Mouse (Mus musculus): Measurements from ENCODE around the gene Zfp622.

Zfp622 gene

DNA sequence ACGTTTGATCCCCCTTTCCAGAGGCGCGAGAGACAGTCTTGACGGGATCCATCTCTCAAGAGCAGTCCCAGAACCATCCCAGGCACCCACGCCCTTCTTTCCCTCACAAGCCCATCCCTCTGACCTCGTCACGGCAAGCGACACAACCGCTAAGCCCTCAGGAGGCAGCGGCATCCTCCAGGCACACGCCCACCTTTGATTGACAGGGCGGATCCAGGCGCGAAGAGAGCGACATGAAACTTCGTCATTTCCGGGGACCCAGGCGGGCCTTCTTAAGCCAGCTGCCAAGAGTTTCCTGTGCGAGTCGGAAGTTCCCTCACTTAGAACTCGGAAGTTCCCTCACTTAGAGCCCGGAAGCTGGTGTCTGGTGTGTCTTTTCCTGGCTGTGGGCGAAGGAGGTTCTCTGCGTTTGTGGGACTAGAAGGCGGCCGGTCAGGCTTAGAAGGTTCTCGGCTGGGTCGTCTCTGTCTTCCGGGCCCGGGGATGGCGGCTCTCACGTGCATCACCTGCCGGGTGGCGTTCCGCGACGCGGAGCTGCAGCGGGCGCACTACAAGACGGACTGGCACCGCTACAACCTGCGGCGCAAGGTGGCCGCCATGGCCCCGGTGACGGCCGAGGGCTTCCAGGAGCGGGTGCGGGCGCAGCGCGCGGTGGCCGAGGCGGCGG is at the start of gene Zfp622:
Gene Zfp622, plus strand, starts transcription at position 300 of the 667 bp plus-strand sequence.
- peak; percentile 93 to 94 for DNase-seq (ENCODE audit: low spot score in 2 of 2)

DNA sequence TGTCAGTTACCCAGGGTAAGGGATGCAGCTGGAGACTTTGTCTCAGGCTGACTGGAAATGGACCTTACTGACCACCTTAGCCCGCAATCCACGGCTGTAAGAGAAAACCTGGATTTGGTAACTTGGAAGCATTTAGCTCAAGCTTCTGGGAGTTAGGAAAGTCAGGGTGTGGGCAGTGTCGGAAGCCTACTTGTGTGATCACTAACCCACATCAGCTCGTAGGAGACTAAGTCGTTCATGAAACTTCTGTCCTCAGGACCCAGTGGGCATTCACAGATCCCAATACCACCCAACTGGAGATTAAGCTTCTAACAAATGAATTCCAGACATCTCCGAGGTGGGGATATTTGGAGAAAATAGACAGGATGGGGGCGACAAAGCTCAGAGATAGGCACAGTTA is 49.8 kb upstream of the Zfp622 start:
- no peak for DNase-seq (ENCODE audit: low spot score in 2 of 2)

DNA sequence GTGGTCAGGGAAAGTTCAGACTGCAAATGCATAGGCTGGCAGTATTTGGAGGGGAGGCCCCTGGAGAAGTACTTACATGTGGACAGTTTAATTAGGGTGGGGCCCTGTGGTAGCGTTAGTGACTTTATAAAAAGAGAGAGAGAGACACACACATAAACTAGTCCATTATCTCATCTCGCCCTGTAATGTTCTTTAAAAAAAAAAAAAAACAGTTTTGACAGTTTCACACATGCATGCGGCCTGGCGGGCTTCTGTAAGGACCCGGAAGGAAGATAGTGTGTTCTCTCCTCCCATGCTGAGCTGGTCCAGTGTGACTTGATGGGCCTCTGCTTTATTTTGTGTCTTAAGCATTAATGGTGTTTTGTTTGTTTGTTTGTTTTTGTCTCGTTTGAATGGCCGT is 45.7 kb upstream of the Zfp622 start:
- no peak for DNase-seq (ENCODE audit: low spot score in 2 of 2)

DNA sequence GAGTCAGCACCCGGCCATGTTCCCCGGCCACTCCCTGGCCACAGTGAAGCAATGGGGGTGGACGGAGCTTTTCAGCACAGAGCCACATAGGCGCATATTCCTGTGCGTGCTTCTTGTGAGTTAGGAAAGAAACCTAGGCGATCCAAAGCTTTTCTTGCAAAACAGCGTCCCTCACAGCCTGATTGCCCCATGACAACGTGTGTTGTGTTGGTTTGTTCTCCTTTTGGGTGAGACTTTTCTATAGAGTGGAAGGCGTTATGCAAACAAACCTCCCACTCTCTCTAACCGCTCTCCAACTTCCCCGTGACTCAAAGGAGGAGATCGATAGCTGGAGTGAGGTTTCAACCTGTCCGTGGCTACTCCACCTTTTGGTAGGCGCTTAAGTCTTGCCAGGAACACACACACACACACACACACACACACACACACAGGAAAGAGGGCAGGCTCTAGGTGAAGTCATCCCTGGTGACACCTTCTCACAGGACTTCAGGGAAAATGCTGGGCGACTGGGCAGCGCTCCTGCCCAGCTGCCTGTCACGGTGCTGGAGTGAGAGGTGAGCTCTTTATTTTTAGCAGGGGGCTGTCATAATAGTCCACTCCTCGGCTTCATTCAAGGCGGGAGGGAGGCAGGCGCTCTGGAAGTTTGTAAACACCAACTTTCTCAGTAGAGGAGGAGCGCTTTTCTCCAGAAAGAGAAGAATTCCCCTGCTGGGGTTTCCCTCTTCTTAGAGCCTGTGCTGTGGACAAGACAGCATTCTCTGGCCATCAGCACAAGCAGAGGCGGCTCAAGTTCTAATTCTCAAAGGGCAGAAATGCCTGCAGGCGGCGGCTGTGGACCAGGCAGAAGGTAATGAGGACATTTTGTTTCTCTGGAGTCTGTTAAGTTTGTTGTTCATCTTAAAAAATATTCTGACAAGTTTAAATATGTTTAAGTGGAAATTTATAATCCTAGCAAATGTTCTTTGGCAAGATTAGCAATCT is 43.5 kb upstream of the Zfp622 start:
- DNase-seq (ENCODE audit: low spot score in 2 of 2) = no peak

DNA sequence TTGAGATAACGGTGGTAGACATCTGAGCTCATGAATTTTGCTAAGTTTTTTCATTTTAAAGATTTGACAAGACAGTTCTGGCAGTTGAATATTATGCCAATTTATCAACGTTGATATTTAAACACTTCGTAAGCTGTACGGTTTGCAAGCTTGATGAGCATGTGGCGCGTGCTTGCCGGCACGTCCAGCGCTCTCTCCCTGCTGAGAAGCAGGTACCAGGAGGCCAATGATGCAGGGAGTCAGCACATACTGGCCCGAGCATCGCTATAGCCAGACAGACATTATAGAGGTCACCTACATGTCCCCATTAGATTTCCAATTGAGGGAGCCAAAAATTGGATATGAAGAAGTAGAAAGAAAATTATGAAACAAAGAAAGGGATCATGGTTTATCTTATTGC is 42.7 kb upstream of the Zfp622 start:
- DNase-seq (ENCODE audit: low spot score in 2 of 2) = no peak

DNA sequence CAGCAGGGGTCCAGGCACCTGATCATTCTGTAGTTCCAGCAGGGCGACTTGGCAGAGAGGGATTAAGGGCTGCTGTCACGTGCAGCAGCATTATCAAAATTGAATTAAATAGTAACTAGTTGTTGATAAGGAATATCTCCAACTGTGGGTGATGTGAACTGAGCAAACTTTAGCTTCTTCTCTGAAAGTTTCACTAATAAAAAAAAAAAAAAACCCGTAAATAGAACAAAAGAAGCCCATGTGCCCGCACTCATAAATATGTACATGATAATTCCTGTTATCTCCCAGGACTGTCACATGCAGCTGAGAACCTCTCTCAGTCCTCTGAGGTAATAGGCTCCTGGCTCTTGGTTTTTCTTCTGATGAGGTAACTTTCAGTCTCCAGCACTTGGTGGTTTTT is 41.8 kb upstream of the Zfp622 start:
- no peak for DNase-seq (ENCODE audit: low spot score in 2 of 2)

DNA sequence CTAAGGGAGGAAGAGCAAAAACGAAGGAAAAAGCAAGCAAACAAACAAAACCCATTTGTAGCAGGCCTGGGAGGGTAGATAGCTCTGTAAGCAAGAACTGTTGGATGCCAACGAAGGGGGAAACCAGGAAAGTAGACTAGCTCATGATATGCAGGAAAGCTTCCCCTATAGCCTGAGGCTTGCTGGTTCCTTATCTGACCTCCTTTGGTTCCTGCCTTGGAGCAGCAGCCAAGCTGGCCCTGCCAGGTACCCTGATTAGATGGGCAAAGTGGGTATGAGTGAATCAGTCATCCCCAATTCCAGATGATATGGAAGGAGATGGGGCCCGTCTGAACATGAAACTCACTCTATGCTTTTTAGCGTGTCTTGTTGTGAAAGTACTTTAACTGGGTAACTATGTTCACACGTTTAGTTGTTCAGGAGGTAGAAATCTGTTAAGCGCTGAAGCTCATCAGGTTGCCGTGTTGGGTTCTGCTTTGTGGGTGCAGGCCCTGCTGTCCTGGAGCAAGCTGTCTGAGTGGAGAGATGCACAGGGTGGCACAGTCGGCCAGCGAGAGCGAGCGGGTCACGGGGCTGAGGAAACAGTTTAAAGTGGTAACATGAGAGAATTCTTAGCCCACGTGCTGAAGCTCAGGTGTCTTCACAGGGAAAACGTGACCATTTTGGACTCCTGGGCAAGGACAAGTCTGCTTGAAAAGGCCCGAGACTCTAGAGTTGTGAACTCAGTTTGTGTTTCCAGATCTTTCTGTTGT is 40.6 kb upstream of the Zfp622 start:
- no peak for DNase-seq (ENCODE audit: low spot score in 2 of 2)

DNA sequence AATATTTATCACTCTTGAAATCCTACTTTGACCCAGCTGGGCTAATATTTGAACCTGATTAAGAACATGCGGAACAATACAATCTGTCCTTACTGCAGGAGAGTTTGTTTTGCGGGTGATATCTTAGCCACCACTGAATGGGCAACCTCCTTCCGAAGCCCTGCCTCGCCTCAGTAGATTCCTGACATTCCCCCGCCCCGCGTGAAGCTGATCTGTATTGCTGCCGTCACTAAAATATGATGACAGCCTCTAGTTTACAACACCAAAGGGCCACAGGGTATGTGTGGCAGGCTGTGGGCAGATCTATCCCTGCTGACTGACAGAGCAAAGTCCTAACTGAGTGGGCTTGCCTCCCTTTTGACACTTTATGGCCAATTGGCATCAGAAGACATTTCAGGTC is 38.9 kb upstream of the Zfp622 start:
- DNase-seq (ENCODE audit: low spot score in 2 of 2) = no peak

DNA sequence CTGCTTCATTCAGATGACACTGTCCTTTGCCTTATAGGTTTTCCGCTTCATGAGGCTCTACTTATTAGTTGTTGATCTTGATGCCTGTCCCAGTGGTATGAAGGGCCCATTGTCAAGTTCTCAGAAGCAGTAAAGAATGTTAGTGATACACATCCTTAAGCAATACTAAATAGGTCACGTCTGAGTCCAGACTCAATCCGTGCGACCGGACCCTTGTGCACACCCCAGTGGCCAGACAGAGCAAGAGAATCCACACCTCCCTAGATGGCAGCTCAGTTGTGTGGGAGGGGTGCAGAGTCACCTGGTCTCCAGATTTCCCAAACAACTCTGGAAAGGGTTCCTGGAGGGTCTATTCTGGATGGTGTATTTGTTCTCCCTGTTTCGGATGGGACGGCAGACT is 37.7 kb upstream of the Zfp622 start:
- DNase-seq (ENCODE audit: low spot score in 2 of 2) = no peak

DNA sequence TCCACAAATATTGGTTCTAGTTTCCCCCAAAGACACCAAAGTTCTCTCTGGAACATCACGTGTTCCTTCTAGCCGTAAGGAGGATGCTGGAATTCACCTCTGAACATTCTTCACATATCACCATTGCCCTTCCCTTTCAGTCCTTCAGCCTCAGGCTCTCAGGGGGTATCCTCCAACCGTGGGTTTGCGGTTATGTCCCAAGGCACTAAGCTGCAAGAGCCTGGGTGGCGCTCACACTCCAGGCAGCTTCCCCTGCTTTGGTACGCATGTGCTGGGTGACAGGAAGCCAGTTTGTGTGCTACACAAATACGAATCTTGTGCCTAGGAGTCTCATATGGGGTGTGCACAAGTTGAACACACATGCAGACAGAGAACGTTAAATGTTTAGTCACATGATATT is 36.8 kb upstream of the Zfp622 start:
- DNase-seq (ENCODE audit: low spot score in 2 of 2) = no peak

DNA sequence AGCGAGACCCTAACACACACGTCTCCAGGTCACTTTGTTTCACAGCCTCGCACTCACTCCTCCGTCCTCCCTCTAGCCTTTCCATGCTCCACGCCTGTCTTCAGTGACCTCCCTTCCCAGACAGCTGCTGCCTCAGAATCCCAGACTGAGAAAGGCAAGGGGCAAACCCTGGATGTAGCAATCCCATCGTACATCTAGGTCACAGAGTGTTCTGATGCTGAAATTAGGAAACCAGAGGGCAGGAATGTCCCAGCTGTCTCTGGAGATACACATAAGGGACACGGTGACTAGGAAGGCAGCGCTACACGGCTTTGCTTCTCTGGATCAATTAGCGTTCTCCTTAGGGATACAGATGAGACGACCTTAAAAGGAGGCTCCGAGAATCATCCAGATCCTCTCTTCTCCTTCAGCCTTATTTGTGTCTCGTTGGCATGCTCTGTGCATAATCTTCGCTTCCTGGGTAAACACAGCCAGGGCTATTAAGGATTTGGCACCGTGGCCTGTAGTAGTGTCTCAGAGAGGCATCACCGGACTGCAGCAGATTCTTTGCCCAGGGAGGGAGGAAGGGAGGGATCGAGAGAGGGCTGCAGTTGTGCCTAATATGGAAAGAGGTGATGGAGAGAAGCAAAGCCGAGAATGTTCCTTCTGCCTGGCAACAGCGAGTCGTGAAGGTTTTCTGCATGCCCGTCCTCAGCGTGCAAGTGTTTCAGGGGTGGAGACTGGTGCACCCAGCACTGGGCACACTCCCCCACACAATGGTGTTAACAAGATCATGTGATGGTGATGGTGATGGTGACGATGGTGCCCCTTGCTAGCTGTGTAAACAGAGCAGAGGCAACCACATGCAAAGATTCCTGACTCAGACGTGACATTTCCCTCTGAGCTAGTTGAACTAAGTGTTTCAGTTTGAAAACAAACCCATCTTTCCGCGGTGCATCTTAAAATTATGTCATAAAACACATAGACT is 35.6 kb upstream of the Zfp622 start:
- DNase-seq (ENCODE audit: low spot score in 2 of 2) = no peak

DNA sequence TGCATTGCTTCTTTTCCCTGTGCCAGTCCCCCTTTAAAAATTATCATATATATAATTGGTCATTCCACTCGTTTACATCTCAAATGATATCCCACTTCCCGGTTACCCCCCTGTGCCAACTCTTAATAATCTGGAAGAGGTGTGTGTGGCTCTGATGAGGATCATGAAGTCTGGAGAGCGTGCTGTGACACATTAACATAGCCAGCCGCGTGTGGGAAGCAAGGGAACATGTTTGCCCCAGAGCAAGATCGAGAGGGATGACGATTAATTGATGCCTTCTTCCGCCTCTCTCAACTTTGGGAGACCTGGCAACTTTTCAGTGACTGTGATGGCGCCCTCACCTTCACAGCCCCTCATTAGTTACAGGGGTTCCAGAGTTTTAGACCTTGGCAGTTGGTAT is 34.5 kb upstream of the Zfp622 start:
- DNase-seq (ENCODE audit: low spot score in 2 of 2) = no peak

DNA sequence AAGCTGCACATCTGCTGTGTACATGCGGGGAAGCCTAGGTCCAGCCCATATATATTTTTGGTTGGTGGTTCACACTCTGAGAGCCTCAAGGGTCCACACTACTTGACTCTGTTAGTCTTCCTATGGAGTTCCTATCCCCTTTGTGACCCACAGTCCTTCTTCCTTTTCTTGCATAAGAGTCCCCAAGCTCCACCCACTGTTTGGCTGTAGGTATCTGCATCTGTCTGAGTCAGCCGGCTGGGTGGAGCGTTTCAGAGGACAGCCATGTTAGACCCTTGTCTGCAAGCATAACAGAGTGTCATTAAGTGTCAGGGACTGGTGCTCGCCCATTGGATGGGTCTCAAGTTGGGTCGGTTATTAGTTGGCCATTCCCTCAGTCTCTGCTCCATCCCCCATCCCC is 33.6 kb upstream of the Zfp622 start:
- DNase-seq (ENCODE audit: low spot score in 2 of 2) = no peak

DNA sequence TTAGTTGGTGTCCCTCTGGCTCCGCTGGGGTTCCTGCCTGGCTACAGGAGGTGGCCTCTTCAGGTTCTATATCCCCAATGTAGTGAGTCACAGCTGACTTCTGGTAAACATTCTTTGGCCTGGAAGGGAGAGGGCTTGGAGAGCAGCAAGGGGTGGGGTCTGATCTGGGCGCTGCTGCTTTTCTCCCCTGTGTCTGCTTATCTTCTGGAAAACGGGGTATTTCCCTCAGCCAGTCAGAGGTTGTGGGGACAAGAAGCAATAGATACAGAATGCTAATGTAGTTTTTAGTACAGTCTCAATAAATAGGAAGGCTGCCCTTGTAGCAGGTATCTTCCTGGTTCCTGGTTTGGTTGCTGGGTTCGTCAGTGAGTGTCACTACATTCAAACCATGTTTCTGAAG is 33.1 kb upstream of the Zfp622 start:
- DNase-seq (ENCODE audit: low spot score in 2 of 2) = no peak

DNA sequence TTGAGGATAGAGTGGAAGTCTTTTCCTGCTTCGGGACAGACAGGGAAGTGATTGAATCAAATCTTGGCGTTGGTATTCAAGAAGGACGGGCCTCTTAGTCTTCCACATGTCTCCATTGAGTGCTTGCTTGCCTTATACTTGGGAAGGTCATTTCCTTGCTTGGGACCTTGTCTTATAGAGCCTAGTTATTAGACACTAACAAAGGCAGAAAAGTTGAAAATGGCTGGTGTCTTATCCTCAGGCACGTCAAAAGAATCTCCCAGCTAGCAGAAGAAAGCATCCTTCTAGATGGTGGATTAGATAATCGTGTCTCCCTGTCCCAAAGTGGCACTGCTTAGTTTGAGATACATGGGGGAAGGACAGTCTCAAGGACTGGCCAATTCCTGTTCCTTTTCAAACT is 28.2 kb upstream of the Zfp622 start:
- DNase-seq (ENCODE audit: low spot score in 2 of 2) = no peak

DNA sequence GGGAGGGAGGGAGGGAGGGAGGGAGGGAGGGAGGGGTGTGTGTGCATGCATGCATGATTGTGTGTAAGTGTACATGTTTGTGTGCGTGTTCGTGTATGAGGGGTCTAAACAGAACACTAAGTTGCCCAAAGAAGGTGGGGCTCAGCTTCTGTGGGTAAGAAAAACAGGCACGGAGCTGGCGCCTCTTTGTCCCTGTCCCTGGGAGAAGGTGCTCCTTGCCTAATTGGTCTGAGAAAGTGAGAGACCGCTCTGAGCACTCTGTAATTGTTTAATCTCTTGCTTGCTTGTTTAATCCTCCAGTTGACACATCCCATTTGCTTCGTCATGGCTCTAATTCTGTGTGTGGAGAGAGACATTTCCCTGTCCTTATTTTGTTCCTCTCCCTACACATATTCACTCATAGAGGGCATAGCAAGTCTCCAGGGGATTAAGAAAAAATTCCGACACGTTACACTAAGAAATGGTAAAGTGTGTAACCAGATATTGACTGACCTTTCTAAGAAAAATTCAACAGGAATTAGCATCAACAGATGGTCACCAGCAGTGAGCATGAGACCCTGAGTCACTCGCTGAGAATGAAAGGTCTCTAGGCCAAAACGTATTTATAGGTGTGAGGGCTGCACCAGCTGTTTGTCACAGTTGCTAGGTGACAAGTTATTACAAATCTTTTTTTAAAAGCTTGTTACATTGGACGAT is 27.6 kb upstream of the Zfp622 start:
- no peak for DNase-seq (ENCODE audit: low spot score in 2 of 2)

DNA sequence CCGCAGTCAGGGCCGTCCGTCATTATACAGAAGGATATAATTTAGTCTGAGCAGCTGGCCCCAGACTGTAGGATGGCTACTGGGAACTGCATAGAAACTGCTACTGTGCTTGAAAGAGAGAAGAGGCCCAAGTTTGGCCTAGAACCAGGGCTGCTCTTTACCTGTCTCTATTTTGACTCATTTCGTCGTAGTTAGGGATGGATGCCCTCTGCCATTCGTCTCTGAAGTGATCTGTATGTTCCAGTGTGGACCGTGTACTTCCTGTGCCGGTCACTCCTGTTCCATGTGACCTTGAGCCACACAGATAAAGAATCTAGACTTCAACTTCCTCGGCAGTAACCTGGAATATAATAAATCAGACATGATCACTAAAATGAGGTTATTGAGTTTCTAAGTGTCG is 26.5 kb upstream of the Zfp622 start:
- DNase-seq (ENCODE audit: low spot score in 2 of 2) = no peak

DNA sequence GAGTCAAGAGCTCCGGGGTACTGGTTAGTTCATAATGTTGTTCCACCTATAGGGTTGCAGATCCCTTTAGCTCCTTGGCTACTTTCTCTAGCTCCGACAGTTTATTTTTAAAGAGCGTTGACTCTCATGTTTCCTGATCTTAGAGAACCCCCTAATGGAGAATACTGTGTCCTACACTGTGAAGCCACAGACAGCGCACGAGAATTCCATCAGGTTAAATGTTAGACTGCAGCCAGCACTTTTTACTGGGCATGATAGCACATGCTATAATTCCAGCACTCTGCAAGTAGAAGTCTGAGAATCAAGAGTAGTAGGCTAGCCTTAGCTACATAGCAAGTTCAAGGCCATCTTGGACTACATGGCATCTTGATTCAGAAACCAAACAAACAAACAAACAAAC is 24.8 kb upstream of the Zfp622 start:
- no peak for DNase-seq (ENCODE audit: low spot score in 2 of 2)

DNA sequence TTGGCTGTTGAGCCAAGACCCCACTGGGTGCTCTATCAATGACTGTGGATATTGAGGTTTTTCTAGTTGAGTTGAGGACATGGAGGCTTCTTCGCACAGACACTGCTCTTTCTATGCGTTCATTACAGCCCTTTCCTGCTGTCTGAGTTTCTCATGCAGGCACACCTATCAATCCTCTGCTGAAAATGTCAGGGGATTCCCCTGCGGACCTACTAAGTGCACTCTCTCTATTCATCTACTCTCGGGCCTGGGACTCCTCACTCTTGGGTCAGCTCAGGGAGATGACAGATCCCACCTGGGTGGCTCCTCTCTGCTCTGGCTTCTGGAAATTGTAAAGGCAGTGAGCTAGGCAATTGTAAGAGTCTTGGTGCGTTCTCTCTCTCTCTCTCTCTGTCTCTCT is 23.9 kb upstream of the Zfp622 start:
- DNase-seq (ENCODE audit: low spot score in 2 of 2) = no peak

DNA sequence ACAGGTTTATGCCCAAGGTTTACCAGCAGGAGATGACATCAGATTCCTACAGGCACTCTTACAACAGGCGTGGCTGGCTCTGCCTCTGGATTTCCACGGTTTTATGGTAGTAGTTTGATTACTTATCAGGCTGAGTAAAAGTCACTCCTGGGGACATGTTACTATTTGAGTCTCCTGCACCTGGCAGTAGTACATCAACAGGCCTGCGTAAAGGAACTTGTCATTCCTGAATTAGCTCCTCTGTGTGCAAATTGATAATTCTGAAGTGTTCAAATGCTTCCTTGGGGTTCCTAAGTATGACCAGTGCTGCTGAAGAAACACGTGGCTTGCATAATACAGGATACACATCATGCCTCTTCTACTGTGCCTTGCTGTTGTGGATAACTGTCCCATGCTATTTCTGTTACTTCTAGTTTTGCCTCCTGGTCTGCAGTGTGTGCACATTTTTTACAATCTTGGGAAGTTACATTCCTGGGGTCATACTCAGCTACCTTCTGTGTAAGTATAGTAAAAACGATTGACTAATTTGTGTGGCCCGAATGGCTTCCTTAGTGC is 17.9 kb upstream of the Zfp622 start:
- no peak for DNase-seq (ENCODE audit: low spot score in 2 of 2)

Measured in frontal cortex, postnatal 14 days (tissue).